Mouse (Mus musculus) embryonic facial prominence, embryonic 10.5 days (tissue): ENCODE measurements around the gene Rxra. TPM values are rescaled to one million over a fixed set of nuclear protein-coding genes. Genes with fewer than 3 reads are reported as not detected.

Source experiments
- DNase-seq: peaks from one replicate; pipeline ENCODE4 v3.0.0-alpha.2; 2017; ENCODE audit warnings: low spot score
- H3K27ac ChIP-seq: fragments of 300-500 bp; sonication (generic); replicated peaks from 2 replicates; pipeline ENCODE4 v1.5.1; 2016; ENCODE audit warnings: mild to moderate bottlenecking
- H3K27me3 ChIP-seq: fragments of 300-500 bp; sonication (generic); replicated peaks from 2 replicates; pipeline ENCODE4 v1.6.1; 2016; ENCODE audit warnings: low read depth, mild to moderate bottlenecking; ENCODE audit not compliant: poor library complexity, severe bottlenecking
- H3K36me3 ChIP-seq: fragments of 300-500 bp; sonication (generic); replicated peaks from 2 replicates; pipeline ENCODE4 v1.6.1; 2016; ENCODE audit warnings: mild to moderate bottlenecking, moderate library complexity
- H3K4me1 ChIP-seq: fragments of 300-500 bp; sonication (generic); 2 replicates; pipeline ENCODE4 v1.6.1; 2016
- H3K4me3 ChIP-seq: fragments of 300-500 bp; sonication (generic); 2 replicates; pipeline ENCODE4 v1.5.1; 2016; ENCODE audit warnings: mild to moderate bottlenecking, moderate library complexity
- H3K9me3 ChIP-seq: fragments of 300-500 bp; sonication (generic); 2 replicates; pipeline ENCODE4 v1.6.1; 2016; ENCODE audit warnings: mild to moderate bottlenecking
- WGBS: fragments of 180-500 bp; shearing (Covaris S2); methylation state at CpG from one replicate; pipeline ENCODE4 v1.1.7; 2016; 5-methylcytosine and 5-hydroxymethylcytosine counted together
- polyA plus RNA-seq: library from polyadenylated mRNA; unstranded; fragments of >200 nt; fragmentation: Nextera tagmentation; extraction: Ambion mirVana; gene quantifications from 2 replicates; pipeline ENCODE4 v1.2.1, GENCODE M21; 2016

Gene Rxra
- polyA plus RNA-seq, 1 experiment from 2014 or later, result 9.3 TPM

GRCm38 (mm10) chr2:27649862-27650661 lies 26.2 kb upstream of the Rxra start:
- Histone ChIP-seq H3K4me1 (peaks cover 46% of the 10 kb centered on the region), H3K4me3 (no peak overlapping the region), H3K27ac (peak overlapping the region; percentile 68), H3K36me3 (no peaks in the 10 kb centered on the region), H3K27me3 (peaks cover 87% of the 10 kb centered on the region), H3K9me3 (0 out of 2 replicates have a peak, but pooled peaks cover 4% of the 10 kb centered on the region)
- 26% methylated on average over 8 of the region's 8 CpGs for WGBS
- DNase-seq, result peak; percentile 31

DNA sequence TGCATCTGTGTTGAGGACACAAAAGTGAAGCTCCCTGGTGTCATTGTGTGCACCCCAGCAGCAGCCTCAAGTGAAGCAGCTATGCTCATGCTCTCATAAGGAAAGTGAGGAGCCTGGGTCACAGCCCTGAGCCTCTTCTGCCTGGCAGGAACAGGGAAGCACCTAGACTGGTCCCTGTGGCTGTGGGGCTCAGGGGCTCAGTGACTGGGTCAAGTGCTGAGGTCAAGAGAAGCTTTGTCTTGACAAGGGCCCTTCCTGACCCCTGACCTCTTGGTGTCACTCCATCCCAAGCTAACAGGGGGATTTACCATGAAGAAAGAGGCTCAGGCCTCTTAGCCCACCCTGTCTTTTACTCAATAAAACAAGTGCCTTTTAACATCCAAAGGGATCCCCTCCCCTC lies 25.2 kb upstream of the Rxra start:
- DNase-seq, result peak; percentile 27
- no peak overlapping the region for H3K4me3 ChIP-seq
- H3K27me3 ChIP-seq, result peaks cover 87% of the 10 kb centered on the region
- 0 out of 2 replicates have a peak, but pooled peaks cover 4% of the 10 kb centered on the region for H3K9me3 ChIP-seq
- H3K27ac ChIP-seq, result peak overlapping the region; percentile 68
- H3K4me1 ChIP-seq, result peaks cover 41% of the 10 kb centered on the region
- H3K36me3 ChIP-seq, result no peaks in the 10 kb centered on the region

GRCm38 (mm10) chr2:27653496-27654030 lies 22.7 kb upstream of the Rxra start:
- H3K36me3 ChIP-seq, result no peaks in the 10 kb centered on the region
- H3K27ac ChIP-seq, result no peak overlapping the region
- DNase-seq, result no peak
- no peak overlapping the region for H3K4me3 ChIP-seq
- peaks cover 83% of the 10 kb centered on the region for H3K27me3 ChIP-seq
- H3K9me3 ChIP-seq, result no peaks in the 10 kb centered on the region
- 64% methylated on average over 5 of the region's 5 CpGs for WGBS
- H3K4me1 ChIP-seq, result peaks cover 41% of the 10 kb centered on the region

DNA sequence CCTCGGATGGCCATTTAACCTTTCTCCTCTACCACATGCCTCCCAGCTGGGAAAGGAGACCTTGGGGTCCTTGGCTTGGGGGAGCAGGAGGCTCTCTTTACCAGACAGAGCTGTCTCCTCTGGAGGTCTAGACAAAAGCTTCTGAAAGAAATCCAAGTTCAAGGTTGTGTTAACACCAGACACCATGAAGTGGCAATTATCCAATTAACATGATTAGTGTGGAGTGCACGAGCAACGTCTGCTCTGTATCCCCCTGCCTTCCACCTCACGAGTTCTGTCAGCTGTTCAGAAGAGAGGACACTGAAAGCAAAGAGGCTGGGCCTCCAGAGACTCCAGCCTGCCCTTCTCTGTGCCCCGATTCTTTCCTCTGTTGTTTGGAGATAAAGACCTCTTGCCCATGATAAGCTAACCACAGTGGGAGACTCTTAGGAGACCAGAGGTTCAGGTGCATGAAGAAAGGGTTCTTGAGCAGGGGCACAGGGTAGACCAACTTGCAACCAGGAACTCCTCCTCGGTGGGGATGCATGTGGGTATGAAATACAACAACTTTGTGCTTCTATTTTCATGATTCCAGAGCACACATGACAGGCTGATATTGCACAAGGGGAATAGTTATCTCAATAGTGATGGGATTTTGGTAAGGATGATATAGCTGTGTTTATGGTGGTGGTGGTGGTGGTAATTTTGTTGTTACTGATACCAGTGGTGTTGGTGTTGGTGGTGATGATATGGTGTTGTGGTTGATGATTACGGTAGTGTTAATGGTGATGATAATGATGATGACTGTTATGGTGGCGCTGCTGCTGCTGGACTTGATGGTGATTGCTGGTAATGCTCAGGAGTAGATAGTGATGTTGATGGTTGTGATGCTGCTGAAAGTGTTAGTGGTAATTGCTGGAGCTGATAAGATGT lies 21.7 kb upstream of the Rxra start:
- Histone ChIP-seq H3K27me3 (peaks cover 72% of the 10 kb centered on the region), H3K36me3 (no peaks in the 10 kb centered on the region)
- WGBS, result 49% methylated on average over 8 of the region's 8 CpGs

GRCm38 (mm10) chr2:27656576-27656975 lies 19.7 kb upstream of the Rxra start:
- H3K4me3 ChIP-seq, result no peak overlapping the region
- no peak overlapping the region for H3K27ac ChIP-seq
- peaks cover 7% of the 10 kb centered on the region for H3K9me3 ChIP-seq
- no peaks in the 10 kb centered on the region for H3K36me3 ChIP-seq
- H3K4me1 ChIP-seq, result peaks cover 20% of the 10 kb centered on the region
- H3K27me3 ChIP-seq, result peaks cover 66% of the 10 kb centered on the region
- DNase-seq, result no peak

More for the DNA sequence above, 21.7 kb upstream of the Rxra start:
- DNase-seq, result peak; percentile 29
- no peaks in the 10 kb centered on the region for H3K9me3 ChIP-seq
- no peak overlapping the region for H3K27ac ChIP-seq
- peaks cover 39% of the 10 kb centered on the region for H3K4me1 ChIP-seq
- H3K4me3 ChIP-seq, result no peak overlapping the region

GRCm38 (mm10) chr2:27665284-27665683 lies 11.0 kb upstream of the Rxra start:
- DNase-seq, result no peak
- no peak overlapping the region for H3K4me3 ChIP-seq
- peaks cover 9% of the 10 kb centered on the region for H3K4me1 ChIP-seq
- H3K27me3 ChIP-seq, result peaks cover 43% of the 10 kb centered on the region
- peaks cover 3% of the 10 kb centered on the region for H3K9me3 ChIP-seq
- no peaks in the 10 kb centered on the region for H3K36me3 ChIP-seq
- no peak overlapping the region for H3K27ac ChIP-seq
- WGBS, result 90% methylated on average over 6 of the region's 6 CpGs

DNA sequence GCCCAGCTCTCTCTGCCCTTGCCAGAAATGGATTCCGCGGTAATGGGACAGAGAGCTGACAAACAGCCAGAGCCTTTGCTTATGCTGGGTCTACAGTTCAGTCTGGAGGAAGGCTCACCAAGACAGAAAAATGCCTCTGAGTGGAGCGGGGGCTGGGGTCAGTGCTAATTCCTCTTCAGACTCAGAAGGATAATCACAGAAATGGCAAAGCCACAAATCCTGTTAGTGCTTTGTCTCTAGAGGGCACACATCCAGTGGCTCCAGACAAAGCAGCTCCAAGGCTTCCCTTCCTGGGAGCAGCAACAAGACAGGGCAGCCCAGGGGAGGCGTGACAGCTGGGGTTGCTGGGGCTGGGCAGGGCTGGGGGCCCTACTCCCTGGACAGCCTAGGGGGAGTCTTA lies 9.5 kb upstream of the Rxra start:
- no peak for DNase-seq
- Histone ChIP-seq H3K27me3 (peaks cover 53% of the 10 kb centered on the region), H3K27ac (no peak overlapping the region), H3K4me1 (peaks cover 24% of the 10 kb centered on the region), H3K4me3 (no peak overlapping the region), H3K36me3 (no peaks in the 10 kb centered on the region), H3K9me3 (no peaks in the 10 kb centered on the region)
- 55% methylated on average over 4 of the region's 4 CpGs for WGBS

- no peaks in the 10 kb centered on the region for H3K9me3 ChIP-seq
- peaks cover 62% of the 10 kb centered on the region for H3K27me3 ChIP-seq
- 87% methylated on average over 4 of the region's 4 CpGs for WGBS
- no peaks in the 10 kb centered on the region for H3K36me3 ChIP-seq
- DNase-seq, result no peak
- H3K4me3 ChIP-seq, result no peak overlapping the region
- H3K27ac ChIP-seq, result no peak overlapping the region
- H3K4me1 ChIP-seq, result peaks cover 26% of the 10 kb centered on the region
Measured at GRCm38 (mm10) chr2:27667677-27668076, 8.6 kb upstream of the Rxra start.

DNA sequence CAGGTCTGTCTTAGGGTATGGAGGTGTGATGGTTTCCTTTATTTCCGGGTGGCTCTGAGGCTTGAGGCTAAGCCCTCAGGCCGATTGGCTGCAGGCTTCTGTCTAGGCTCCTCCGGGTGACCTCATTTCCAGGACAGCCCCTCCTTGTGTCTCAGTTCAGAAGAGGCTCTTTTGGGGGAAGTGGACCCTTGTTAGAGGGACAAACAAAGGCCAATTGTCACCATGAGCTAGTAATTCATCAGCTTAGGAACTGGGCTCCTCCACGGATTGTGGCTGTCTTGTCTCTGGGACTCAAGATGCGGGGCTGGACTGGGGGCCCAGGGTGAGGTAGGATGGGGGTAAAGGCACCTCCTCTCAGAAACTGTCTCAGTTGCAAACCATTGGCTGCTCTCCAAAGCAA lies 5.5 kb upstream of the Rxra start:
- no peak for DNase-seq
- peaks cover 35% of the 10 kb centered on the region for H3K4me1 ChIP-seq
- no peaks in the 10 kb centered on the region for H3K9me3 ChIP-seq
- peak overlapping the region; percentile 24; the same call in 1 of the 2 replicates for H3K27ac ChIP-seq
- 35% methylated on average over 5 of the region's 5 CpGs for WGBS
- no peaks in the 10 kb centered on the region for H3K36me3 ChIP-seq
- peaks cover 69% of the 10 kb centered on the region for H3K27me3 ChIP-seq
- no peak overlapping the region for H3K4me3 ChIP-seq

- H3K27me3 ChIP-seq, result peaks cover 68% of the 10 kb centered on the region
- no peak overlapping the region for H3K4me3 ChIP-seq
- DNase-seq, result no peak
- H3K9me3 ChIP-seq, result no peaks in the 10 kb centered on the region
- peaks cover 40% of the 10 kb centered on the region for H3K4me1 ChIP-seq
- 19% methylated on average over 3 of the region's 3 CpGs for WGBS
- H3K27ac ChIP-seq, result peak overlapping the region; percentile 8; the same call in 1 of the 2 replicates
- no peaks in the 10 kb centered on the region for H3K36me3 ChIP-seq
Measured at GRCm38 (mm10) chr2:27671633-27672091, 4.6 kb upstream of the Rxra start.

GRCm38 (mm10) chr2:27676478-27677325 lies 462 bp downstream of the Rxra start:
- DNase-seq, result peak; percentile 85
- no peaks in the 10 kb centered on the region for H3K36me3 ChIP-seq
- H3K9me3 ChIP-seq, result no peaks in the 10 kb centered on the region
- peak overlapping the region; percentile 96 for H3K27ac ChIP-seq
- peaks cover 37% of the 10 kb centered on the region for H3K27me3 ChIP-seq
- H3K4me1 ChIP-seq, result peaks cover 56% of the 10 kb centered on the region
- H3K4me3 ChIP-seq, result peak overlapping the region; percentile 89
- 2% methylated on average over 106 of the region's 106 CpGs for WGBS
